Mouse (Mus musculus): Measurements from ENCODE around the gene Supt3.

GRCm38 (mm10) chr17:44745378-44745777, 31.6 kb upstream of the Supt3 start:
- TF ChIP-seq CTCF (IDR thresholded peaks at IDR 0.05; ENCODE audit: low read depth, low read length): no peak
- no peak for TF ChIP-seq POLR2A (IDR thresholded peaks at IDR 0.05; ENCODE audit: insufficient read depth, low read length)

All from ES-Bruce4 (cell line).